In the genomic region with DNA sequence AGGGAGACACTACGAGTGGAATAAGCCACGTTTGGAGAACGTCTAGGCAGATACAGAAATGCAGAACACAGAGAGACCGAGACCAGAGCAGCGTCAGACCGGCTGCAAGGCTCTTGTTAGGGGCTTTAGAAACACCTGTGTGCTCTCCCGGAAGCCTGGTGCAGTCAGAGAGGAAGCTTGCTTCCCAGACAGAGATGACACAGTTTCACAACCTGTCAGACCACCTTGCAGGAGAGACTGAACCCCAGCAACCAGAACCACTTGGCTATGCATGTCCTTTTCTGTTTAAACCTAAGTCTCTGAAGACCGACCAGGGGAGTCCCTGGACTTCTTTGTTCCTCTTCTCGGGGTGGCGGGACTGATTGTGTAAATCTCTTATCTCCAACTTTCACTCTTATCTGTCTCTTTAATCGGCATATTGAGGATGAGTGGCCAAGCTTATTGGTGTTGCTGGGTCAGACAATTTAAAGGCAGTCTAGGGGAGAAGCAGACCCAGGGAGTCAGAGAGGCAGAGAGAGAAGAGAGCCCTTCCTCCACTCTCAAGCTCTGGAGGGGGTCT, we compare ENCODE assay signal across 8 mouse cellular contexts. TPM values are rescaled to one million over a fixed set of nuclear protein-coding genes. Genes with fewer than 3 reads are reported as not detected.
DNase-seq lines count a peak whose midpoint lies in the region; ATAC-seq and TF ChIP-seq lines count a peak whose summit lies in the region.

A gene (plus strand): TSS at position 509 of the 559 bp plus-strand sequence.

- ATAC-seq in kidney, postnatal 0 days (replicated peaks; ENCODE audit: low FRiP score, low read depth) = no peak
- no peak for ATAC-seq in embryonic facial prominence, embryonic 12.5 days (ENCODE audit: insufficient number of reproducible peaks, insufficient read depth, low FRiP score, low TSS enrichment)
- no peak for ATAC-seq in limb, embryonic 13.5 days (ENCODE audit: low FRiP score, low read depth)

- peaks cover 35% of the 10 kb centered on the region for H3K27me3 ChIP-seq in kidney, postnatal 0 days (ENCODE audit: insufficient read depth, low read length)
- H3K27me3 ChIP-seq in embryonic facial prominence, embryonic 12.5 days = peaks cover 68% of the 10 kb centered on the region
- H3K27me3 ChIP-seq in limb, embryonic 13.5 days = peaks cover 73% of the 10 kb centered on the region
- no peaks in the 10 kb centered on the region for H3K27me3 ChIP-seq in splenic B cell, adult 2 months (ENCODE audit: control insufficient read depth, insufficient read depth, low read length, poor library complexity, severe bottlenecking)

- H3K36me3 ChIP-seq in kidney, postnatal 0 days (ENCODE audit: insufficient read depth, low read length) = no peaks in the 10 kb centered on the region
- no peaks in the 10 kb centered on the region for H3K36me3 ChIP-seq in embryonic facial prominence, embryonic 12.5 days
- no peaks in the 10 kb centered on the region for H3K36me3 ChIP-seq in limb, embryonic 13.5 days
- no peaks in the 10 kb centered on the region for H3K36me3 ChIP-seq in splenic B cell, adult 2 months (ENCODE audit: control insufficient read depth, insufficient read depth, low read length, poor library complexity, severe bottlenecking)

- peak within 1 kb of the TSS; percentile 71 for H3K4me2 ChIP-seq in kidney, postnatal 0 days (ENCODE audit: low read length)
- peak within 1 kb of the TSS; percentile 88 for H3K4me2 ChIP-seq in embryonic facial prominence, embryonic 12.5 days (replicated peaks)
- peak within 1 kb of the TSS; percentile 89 for H3K4me2 ChIP-seq in limb, embryonic 13.5 days (replicated peaks)

- peak within 1 kb of the TSS; percentile 40 for H3K4me3 ChIP-seq in kidney, postnatal 0 days (replicated peaks; ENCODE audit: low read depth, low read length)
- H3K4me3 ChIP-seq in embryonic facial prominence, embryonic 12.5 days = peak within 1 kb of the TSS; percentile 47
- H3K4me3 ChIP-seq in limb, embryonic 13.5 days = peak within 1 kb of the TSS; percentile 49

- no peak within 1 kb of the TSS for H3K27ac ChIP-seq in kidney, postnatal 0 days
- no peak within 1 kb of the TSS for H3K27ac ChIP-seq in embryonic facial prominence, embryonic 12.5 days
- no peak within 1 kb of the TSS for H3K27ac ChIP-seq in limb, embryonic 13.5 days

- intact Hi-C loops in gastrocnemius, postnatal 36 days (cut with DNase I) = no loop called here

- no peaks in the 10 kb centered on the region for H3K9me3 ChIP-seq in kidney, postnatal 0 days (replicated peaks; ENCODE audit: low read length)
- 0 out of 2 replicates have a peak, but pooled peaks cover 3% of the 10 kb centered on the region for H3K9me3 ChIP-seq in embryonic facial prominence, embryonic 12.5 days
- H3K9me3 ChIP-seq in limb, embryonic 13.5 days = peaks cover 6% of the 10 kb centered on the region; the same call in 1 of the 2 replicates

- H3K9ac ChIP-seq in kidney, postnatal 0 days (ENCODE audit: low read depth, low read length) = 0 out of 2 replicates have a peak within 1 kb of the TSS, but pooled peaks have one; percentile 31
- peak within 1 kb of the TSS; percentile 39 for H3K9ac ChIP-seq in embryonic facial prominence, embryonic 12.5 days
- peak within 1 kb of the TSS; percentile 56 for H3K9ac ChIP-seq in limb, embryonic 13.5 days

- peaks cover 16% of the 10 kb centered on the region; the same call in 1 of the 2 replicates for H3K4me1 ChIP-seq in kidney, postnatal 0 days (replicated peaks; ENCODE audit: insufficient read depth, low read length)
- H3K4me1 ChIP-seq in embryonic facial prominence, embryonic 12.5 days = peaks cover 19% of the 10 kb centered on the region
- H3K4me1 ChIP-seq in limb, embryonic 13.5 days = peaks cover 17% of the 10 kb centered on the region

- WGBS in kidney, postnatal 0 days = 1% methylated on average over 11 of the region's 11 CpGs
- 4% methylated on average over 11 of the region's 11 CpGs for WGBS in embryonic facial prominence, embryonic 12.5 days
- WGBS in limb, embryonic 13.5 days = 2% methylated on average over 11 of the region's 11 CpGs

- DNase-seq in kidney, postnatal 0 days (ENCODE audit: low spot score) = no peak
- no peak for DNase-seq in kidney, adult 8-10 months
- peak; percentile 75 for DNase-seq in splenic B cell, adult 2 months (ENCODE audit: low read depth, low spot score)
- no peak for DNase-seq in cerebellum, postnatal 36 days
- no peak for DNase-seq in kidney, postnatal 10 days
- no peak for DNase-seq in gastrocnemius, postnatal 36 days

- no peak for TF ChIP-seq CTCF in kidney, postnatal 0 days (IDR thresholded peaks at IDR 0.05; ENCODE audit: low read depth)

RNA-seq across cellular contexts. Expression of the gene that starts here (rescaled TPM):
- polyA plus RNA-seq in kidney, postnatal 0 days (2015; fragmentation: Nextera tagmentation; extraction: Ambion mirVana) = not detected in 2 replicates
- not detected in 2 replicates for polyA plus RNA-seq in embryonic facial prominence, embryonic 12.5 days (2016; fragmentation: Nextera tagmentation; extraction: Ambion mirVana)
- polyA plus RNA-seq in limb, embryonic 13.5 days (2015; fragmentation: Nextera tagmentation; extraction: Ambion mirVana) = not detected in 2 replicates
- not detected for total RNA-seq in gastrocnemius, postnatal 36 days (2021)
